Mouse (Mus musculus): ENCODE results near the gene Mindy1. TPM values are rescaled to one million over a fixed set of nuclear protein-coding genes. Genes with fewer than 3 reads are reported as not detected.

Mindy1 gene
- polyA plus RNA-seq, 1 experiment: 43.6 TPM

- H3K4me3 ChIP-seq (ENCODE audit: low read depth, low read length): peak overlapping the region; percentile 84
- TF ChIP-seq EP300 (IDR thresholded peaks at IDR 0.05; ENCODE audit: insufficient read depth, low read depth, low read length) (no peak), POLR2A (IDR thresholded peaks at IDR 0.05; ENCODE audit: insufficient read depth, low read length) (no peak), CTCF (IDR thresholded peaks at IDR 0.05; ENCODE audit: low read depth, low read length) (no peak)
- no peaks in the 10 kb centered on the region for H3K9me3 ChIP-seq (replicated peaks; ENCODE audit: control insufficient read depth, insufficient read depth, low read length, poor library complexity, severe bottlenecking)
- peak overlapping the region; percentile 22 for H3K27ac ChIP-seq (ENCODE audit: insufficient read depth, low read length)
- no peaks in the 10 kb centered on the region for H3K4me1 ChIP-seq (ENCODE audit: control insufficient read depth, insufficient read depth, low read length)
- H3K9ac ChIP-seq (ENCODE audit: low read depth, poor library complexity, severe bottlenecking): peak overlapping the region; percentile 94
- H3K27me3 ChIP-seq (ENCODE audit: control insufficient read depth, insufficient read depth, low read length, poor library complexity, severe bottlenecking): no peaks in the 10 kb centered on the region
- H3K36me3 ChIP-seq (ENCODE audit: control insufficient read depth, insufficient read depth, low read length, poor library complexity, severe bottlenecking): peaks cover 2% of the 10 kb centered on the region; the same call in 1 of the 2 replicates
Observed at GRCm38 (mm10) chr3:95315094-95315843, 34.1 kb downstream of the Mindy1 start.

GRCm38 (mm10) chr3:95315844-95316550, 34.9 kb downstream of the Mindy1 start:
- peak overlapping the region; percentile 94 for H3K9ac ChIP-seq (ENCODE audit: low read depth, poor library complexity, severe bottlenecking)
- no peaks in the 10 kb centered on the region for H3K9me3 ChIP-seq (replicated peaks; ENCODE audit: control insufficient read depth, insufficient read depth, low read length, poor library complexity, severe bottlenecking)
- no peak for TF ChIP-seq EP300 (IDR thresholded peaks at IDR 0.05; ENCODE audit: insufficient read depth, low read depth, low read length)
- TF ChIP-seq CTCF (IDR thresholded peaks at IDR 0.05; ENCODE audit: low read depth, low read length): no peak
- no peak for TF ChIP-seq POLR2A (IDR thresholded peaks at IDR 0.05; ENCODE audit: insufficient read depth, low read length)
- peak overlapping the region; percentile 84 for H3K4me3 ChIP-seq (ENCODE audit: low read depth, low read length)
- H3K27ac ChIP-seq (ENCODE audit: insufficient read depth, low read length): peak overlapping the region; percentile 22
- H3K36me3 ChIP-seq (ENCODE audit: control insufficient read depth, insufficient read depth, low read length, poor library complexity, severe bottlenecking): peaks cover 8% of the 10 kb centered on the region
- H3K27me3 ChIP-seq (ENCODE audit: control insufficient read depth, insufficient read depth, low read length, poor library complexity, severe bottlenecking): no peaks in the 10 kb centered on the region
- H3K4me1 ChIP-seq (ENCODE audit: control insufficient read depth, insufficient read depth, low read length): no peaks in the 10 kb centered on the region

- TF ChIP-seq CTCF (IDR thresholded peaks at IDR 0.05; ENCODE audit: low read depth, low read length) (peak; percentile 78), POLR2A (IDR thresholded peaks at IDR 0.05; ENCODE audit: insufficient read depth, low read length) (no peak), EP300 (IDR thresholded peaks at IDR 0.05; ENCODE audit: insufficient read depth, low read depth, low read length) (0 out of 2 replicates have a peak, but pooled peaks have one; percentile 24)
- Histone ChIP-seq H3K4me1 (ENCODE audit: control insufficient read depth, insufficient read depth, low read length) (no peaks in the 10 kb centered on the region), H3K4me3 (ENCODE audit: low read depth, low read length) (peak overlapping the region; percentile 31), H3K9me3 (replicated peaks; ENCODE audit: control insufficient read depth, insufficient read depth, low read length, poor library complexity, severe bottlenecking) (no peaks in the 10 kb centered on the region), H3K36me3 (ENCODE audit: control insufficient read depth, insufficient read depth, low read length, poor library complexity, severe bottlenecking) (peaks cover 22% of the 10 kb centered on the region), H3K27ac (ENCODE audit: insufficient read depth, low read length) (peak overlapping the region; percentile 85), H3K27me3 (ENCODE audit: control insufficient read depth, insufficient read depth, low read length, poor library complexity, severe bottlenecking) (no peaks in the 10 kb centered on the region), H3K9ac (ENCODE audit: low read depth, poor library complexity, severe bottlenecking) (peak overlapping the region; percentile 24)
Observed at GRCm38 (mm10) chr3:95317414-95318080, 36.4 kb downstream of the Mindy1 start.

GRCm38 (mm10) chr3:95318548-95318947, 37.4 kb downstream of the Mindy1 start:
- TF ChIP-seq EP300 (IDR thresholded peaks at IDR 0.05; ENCODE audit: insufficient read depth, low read depth, low read length) (no peak), CTCF (IDR thresholded peaks at IDR 0.05; ENCODE audit: low read depth, low read length) (no peak), POLR2A (IDR thresholded peaks at IDR 0.05; ENCODE audit: insufficient read depth, low read length) (no peak)
- Histone ChIP-seq H3K27me3 (ENCODE audit: control insufficient read depth, insufficient read depth, low read length, poor library complexity, severe bottlenecking) (no peaks in the 10 kb centered on the region), H3K4me1 (ENCODE audit: control insufficient read depth, insufficient read depth, low read length) (no peaks in the 10 kb centered on the region), H3K36me3 (ENCODE audit: control insufficient read depth, insufficient read depth, low read length, poor library complexity, severe bottlenecking) (peaks cover 30% of the 10 kb centered on the region), H3K9me3 (replicated peaks; ENCODE audit: control insufficient read depth, insufficient read depth, low read length, poor library complexity, severe bottlenecking) (no peaks in the 10 kb centered on the region), H3K9ac (ENCODE audit: low read depth, poor library complexity, severe bottlenecking) (peak overlapping the region; percentile 2), H3K27ac (ENCODE audit: insufficient read depth, low read length) (peak overlapping the region; percentile 85), H3K4me3 (ENCODE audit: low read depth, low read length) (no peak overlapping the region)

- no peak for TF ChIP-seq POLR2A (IDR thresholded peaks at IDR 0.05; ENCODE audit: insufficient read depth, low read length)
- no peak for TF ChIP-seq EP300 (IDR thresholded peaks at IDR 0.05; ENCODE audit: insufficient read depth, low read depth, low read length)
- no peak for TF ChIP-seq CTCF (IDR thresholded peaks at IDR 0.05; ENCODE audit: low read depth, low read length)
- no peak overlapping the region for H3K4me3 ChIP-seq (ENCODE audit: low read depth, low read length)
- H3K27ac ChIP-seq (ENCODE audit: insufficient read depth, low read length): peak overlapping the region; percentile 35
- H3K4me1 ChIP-seq (ENCODE audit: control insufficient read depth, insufficient read depth, low read length): no peaks in the 10 kb centered on the region
- no peak overlapping the region for H3K9ac ChIP-seq (ENCODE audit: low read depth, poor library complexity, severe bottlenecking)
- H3K9me3 ChIP-seq (replicated peaks; ENCODE audit: control insufficient read depth, insufficient read depth, low read length, poor library complexity, severe bottlenecking): no peaks in the 10 kb centered on the region
- peaks cover 36% of the 10 kb centered on the region for H3K36me3 ChIP-seq (ENCODE audit: control insufficient read depth, insufficient read depth, low read length, poor library complexity, severe bottlenecking)
- no peaks in the 10 kb centered on the region for H3K27me3 ChIP-seq (ENCODE audit: control insufficient read depth, insufficient read depth, low read length, poor library complexity, severe bottlenecking)
Observed at GRCm38 (mm10) chr3:95319110-95319509, 38.0 kb downstream of the Mindy1 start.

All from ES-Bruce4 (cell line).